Mouse (Mus musculus) cerebellum, postnatal 25 days (tissue): ENCODE measurements around the gene H2-DMb1.

Experiments used
- DNase-seq, 2 experiments: peaks; one replicate each; pipeline ENCODE4 v3.0.0; 2021; ENCODE audit warnings: mixed read lengths in 2 of 2

The H2-DMb1 gene

DNA sequence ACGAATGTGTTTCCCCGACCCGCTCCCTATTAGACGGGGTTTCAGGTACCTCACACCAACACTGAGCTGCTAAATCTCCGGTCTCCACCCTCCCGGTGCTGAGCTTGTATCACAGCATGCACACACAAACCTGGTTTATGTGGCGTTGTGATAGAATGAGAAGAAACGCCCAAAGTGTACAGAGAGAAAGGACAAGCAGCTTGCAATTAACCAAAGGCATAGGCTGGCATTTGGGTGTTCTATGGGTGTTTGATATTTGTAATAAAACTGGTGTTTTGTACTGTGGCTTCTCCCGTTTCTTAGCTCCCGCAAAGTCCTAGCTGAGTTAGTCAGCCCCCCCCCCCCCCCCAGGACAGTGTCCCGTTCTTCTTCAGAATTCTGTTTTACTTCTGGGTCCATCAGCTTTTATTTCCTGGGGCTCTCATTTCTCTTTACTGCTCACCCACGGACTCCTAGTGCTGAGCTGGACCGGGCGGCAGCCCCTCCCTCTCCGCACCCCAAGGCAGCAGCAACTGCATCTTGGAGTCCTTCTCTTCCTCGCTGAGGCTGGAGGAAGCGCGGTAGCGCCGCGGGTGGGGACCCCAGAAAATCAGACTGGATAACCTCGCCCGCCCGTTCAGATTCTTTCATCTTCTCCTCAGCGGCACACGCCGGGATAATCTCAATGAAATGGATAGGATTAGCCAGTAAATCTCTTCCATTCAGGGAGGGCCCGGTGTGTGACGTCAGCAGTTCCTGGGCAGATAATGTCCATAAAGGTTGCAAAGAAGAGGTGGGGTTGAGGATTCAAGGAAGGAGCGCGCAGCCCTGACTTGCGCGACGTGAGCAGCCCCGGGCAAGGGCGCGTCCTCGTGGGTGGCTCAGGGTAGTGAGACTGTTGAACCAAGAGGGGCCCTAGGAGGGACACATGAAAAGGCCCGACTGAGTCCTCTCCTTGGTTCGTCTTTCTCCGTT lies 44.3 kb downstream of the H2-DMb1 start, which contains the start of gene Psmb8:
Gene Psmb8, plus strand, starts transcription at position 781 of the 954 bp plus-strand sequence.
- peak; percentile 79 to 89 for DNase-seq

DNA sequence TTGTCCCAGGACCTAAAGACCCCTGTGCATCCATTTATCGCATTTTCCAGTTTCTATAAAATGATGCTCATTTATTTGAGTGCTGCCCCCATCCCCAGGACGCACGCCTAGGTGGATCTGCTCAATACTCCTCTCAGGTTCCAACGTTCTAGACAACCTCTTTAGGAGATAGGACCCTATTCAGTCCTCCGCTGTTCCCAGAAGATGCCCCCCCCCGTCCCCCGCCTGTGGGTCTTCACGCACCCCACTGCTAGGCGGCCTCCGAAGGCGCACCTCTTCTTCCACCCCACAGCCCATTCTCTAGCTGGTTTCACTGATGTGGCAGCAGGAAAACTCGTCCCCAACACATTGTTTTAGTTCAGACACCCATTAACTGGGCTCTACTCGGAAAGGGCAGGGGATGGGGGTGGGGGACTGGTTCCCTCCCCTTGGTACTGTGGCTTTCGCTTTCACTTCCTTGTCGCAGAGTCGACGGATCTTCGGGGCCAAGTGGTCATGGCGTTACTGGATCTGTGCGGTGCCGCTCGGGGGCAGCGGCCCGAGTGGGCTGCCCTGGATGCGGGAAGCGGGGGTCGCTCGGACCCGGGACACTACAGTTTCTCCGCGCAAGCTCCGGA lies 45.1 kb downstream of the H2-DMb1 start:
- DNase-seq, result no peak

DNA sequence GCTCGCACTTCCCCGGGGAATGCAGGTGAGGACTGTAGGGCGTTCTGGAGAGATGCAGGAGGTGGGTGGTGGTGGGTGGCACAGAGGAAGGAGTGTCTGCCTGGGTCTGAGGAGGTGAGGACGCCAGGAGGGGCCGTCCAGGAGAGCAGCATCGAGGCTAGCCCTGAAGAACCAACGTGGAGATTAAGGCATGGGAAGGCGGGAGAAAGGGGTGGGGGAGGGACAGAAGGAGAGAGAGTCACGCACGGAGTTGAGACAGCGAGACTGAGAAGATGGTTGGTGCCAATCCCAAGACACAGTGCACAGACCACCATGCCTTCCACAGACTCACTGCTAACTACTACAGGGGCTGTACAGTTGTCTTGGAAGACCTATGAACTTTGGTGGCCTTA lies 45.6 kb downstream of the H2-DMb1 start:
- DNase-seq, result no peak

- no peak for DNase-seq
These were observed 46.3 kb downstream of the H2-DMb1 start for GRCm38 (mm10) chr17:34199050-34199619.

- no peak for DNase-seq
These were observed 47.2 kb downstream of the H2-DMb1 start for GRCm38 (mm10) chr17:34200047-34200446.

GRCm38 (mm10) chr17:34200772-34201505 lies 48.1 kb downstream of the H2-DMb1 start:
- no peak for DNase-seq

- DNase-seq, result no peak
These were observed 48.7 kb downstream of the H2-DMb1 start for GRCm38 (mm10) chr17:34201506-34202055.

- no peak for DNase-seq
These were observed 50.0 kb downstream of the H2-DMb1 start for GRCm38 (mm10) chr17:34202760-34203442.

DNA sequence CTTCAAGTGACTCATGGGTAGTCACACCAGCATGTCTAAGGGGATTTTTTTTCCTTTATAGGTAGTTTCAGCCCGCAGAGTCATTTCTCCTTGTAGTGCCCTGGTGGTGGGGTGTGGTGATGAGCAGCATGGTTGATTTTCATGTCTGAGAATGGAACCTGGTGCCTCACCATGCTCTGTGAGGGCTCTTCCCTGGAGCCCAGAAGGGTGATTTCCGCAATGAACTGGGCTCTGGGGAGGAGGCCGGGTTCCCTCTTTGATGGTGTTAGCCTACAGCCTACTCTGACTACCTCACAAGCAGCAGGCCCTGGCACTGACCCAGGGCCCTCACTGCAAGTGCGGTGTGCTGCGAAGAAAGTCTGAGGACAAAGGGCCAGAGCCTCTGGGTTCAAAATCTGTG lies 50.6 kb downstream of the H2-DMb1 start, which contains the start of gene Tap2:
Gene Tap2, plus strand, starts transcription at position 84 of the 400 bp plus-strand sequence.
- DNase-seq, result no peak

- peak; percentile 86 to 92 for DNase-seq
These were observed 51.6 kb downstream of the H2-DMb1 start for GRCm38 (mm10) chr17:34204303-34205010.

DNA sequence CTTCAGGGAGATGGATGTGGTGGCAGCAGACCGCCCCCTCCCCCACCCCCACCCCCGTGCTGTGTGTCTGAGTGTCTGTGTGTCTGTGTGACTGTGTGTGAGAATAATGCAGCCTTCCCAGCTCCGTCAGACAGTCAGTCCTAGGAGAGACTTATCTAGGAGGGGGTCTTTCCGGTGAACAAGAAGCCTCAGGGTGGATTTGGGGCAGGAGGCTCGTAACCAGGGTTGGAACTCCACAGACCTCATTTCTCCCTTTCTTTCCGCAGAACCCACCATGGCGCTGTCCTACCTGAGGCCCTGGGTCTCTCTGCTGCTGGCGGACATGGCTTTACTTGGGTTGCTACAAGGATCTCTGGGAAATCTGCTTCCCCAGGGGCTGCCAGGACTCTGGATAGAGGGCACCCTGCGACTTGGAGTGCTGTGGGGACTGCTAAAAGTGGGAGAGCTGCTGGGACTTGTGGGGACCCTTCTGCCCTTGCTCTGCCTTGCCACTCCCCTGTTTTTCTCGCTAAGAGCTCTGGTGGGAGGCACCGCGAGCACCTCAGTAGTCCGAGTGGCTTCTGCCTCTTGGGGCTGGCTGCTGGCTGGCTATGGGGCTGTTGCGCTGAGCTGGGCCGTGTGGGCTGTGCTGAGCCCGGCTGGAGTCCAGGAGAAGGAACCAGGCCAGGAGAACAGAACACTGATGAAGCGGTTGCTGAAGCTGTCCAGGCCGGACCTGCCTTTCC lies 52.3 kb downstream of the H2-DMb1 start:
- no peak for DNase-seq

DNA sequence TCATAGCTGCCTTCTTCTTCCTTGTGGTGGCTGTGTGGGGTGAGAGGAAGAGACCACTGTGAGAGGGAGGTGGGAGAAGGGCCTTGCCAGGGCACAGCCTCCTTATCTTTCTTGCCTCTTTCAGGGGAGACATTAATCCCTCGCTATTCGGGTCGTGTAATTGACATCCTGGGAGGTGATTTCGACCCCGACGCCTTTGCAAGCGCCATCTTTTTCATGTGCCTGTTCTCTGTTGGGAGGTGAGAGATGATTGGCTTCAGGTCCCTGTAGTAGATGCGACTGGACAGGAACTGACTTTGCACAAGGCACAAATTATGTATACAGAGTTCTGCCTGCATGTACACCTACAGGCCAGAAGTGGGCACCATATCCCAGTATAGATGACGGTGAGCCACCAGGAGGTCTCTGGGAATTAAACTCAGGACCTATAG lies 52.9 kb downstream of the H2-DMb1 start:
- DNase-seq, result no peak

GRCm38 (mm10) chr17:34206731-34207130 lies 53.9 kb downstream of the H2-DMb1 start:
- no peak for DNase-seq

DNA sequence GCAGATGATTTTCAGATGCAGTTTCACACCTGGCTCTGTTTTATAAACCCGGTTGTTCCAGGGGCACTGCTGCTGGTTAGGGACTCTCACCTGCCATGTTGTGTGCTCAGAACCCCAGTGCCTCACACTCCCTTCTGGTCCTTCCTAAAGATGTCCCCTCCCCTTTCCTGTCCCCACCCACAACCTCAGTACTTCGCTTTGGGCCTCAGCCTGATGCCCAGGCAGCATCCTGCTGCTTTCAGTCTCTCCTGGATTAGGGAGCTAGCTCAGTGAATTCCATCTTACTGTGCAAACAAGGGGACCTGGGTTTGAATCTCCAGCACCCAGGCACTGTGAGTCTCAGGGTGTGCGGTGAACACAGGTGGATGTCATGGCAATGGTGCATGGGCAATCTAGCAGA lies 54.6 kb downstream of the H2-DMb1 start:
- no peak for DNase-seq

DNA sequence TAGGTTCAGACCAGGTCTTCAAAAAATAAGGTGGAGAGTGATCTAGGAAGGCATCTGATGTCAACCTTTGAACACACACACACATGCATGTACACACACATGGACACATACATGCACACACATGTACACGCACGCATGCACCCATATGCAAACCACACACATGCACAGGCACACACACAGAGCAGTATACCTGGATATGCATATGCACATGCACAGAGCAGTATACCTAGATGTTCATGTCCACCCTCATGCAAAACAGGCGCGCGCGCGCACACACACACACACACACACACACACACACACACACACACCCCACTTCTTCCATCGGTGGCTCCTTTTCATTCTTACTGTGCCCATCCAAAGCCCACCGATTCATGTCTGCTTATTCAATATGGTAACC lies 55.0 kb downstream of the H2-DMb1 start:
- DNase-seq, result no peak

- DNase-seq, result no peak
These were observed 55.5 kb downstream of the H2-DMb1 start for GRCm38 (mm10) chr17:34208421-34208820.

- no peak for DNase-seq
These were observed 56.8 kb downstream of the H2-DMb1 start for GRCm38 (mm10) chr17:34209680-34210079.
